Mouse (Mus musculus): ENCODE data around the gene Magi1.

DNA sequence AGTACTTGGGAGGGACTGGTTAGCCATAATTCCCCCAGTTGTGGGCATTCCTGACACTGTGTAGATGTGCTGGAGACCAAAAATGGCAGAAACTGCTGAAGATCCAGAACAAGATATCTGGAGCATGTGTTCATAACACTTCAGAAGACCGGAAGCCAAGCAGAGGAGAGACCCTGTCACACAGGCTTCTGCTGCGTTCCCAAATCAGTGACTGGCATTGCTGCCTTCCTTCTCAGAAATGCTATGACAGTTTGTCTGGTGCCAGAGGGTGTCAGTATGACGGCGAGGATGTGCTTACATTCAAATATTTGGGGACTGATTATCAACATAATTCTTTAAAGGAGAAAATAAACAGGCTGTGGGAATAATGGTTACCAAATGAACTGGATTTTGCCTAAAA is 373.7 kb downstream of the Magi1 start:
- no peak for TF ChIP-seq EP300 (IDR thresholded peaks at IDR 0.05; ENCODE audit: low read depth)
- no peak for TF ChIP-seq CTCF (IDR thresholded peaks at IDR 0.05; ENCODE audit: low read depth)
